In genomic region chr12:11336845-11337244, GRCm38 (mm10) we compare ENCODE assay signal across 8 mouse cellular contexts.
A peak's percentile ranks its signal among the peaks of the same experiment; 100 is the strongest.
DNase-seq lines count a peak whose midpoint lies in the region; ATAC-seq and TF ChIP-seq lines count a peak whose summit lies in the region.
"Had no signal": no experiment of that assay in that cellular context is flagged by ENCODE, and none has a peak within 500 bp of the region (broad histone marks: within the 10 kb centered on the region; RNA-seq: fewer than 3 reads in every experiment).

No protein-coding gene starts in this region.

- H3K9me3 ChIP-seq in ES-E14 (ENCODE audit: control insufficient read depth, insufficient read depth, low read depth, low read length), result no peaks in the 10 kb centered on the region
- no peaks in the 10 kb centered on the region for H3K9me3 ChIP-seq in kidney, postnatal 0 days (replicated peaks; ENCODE audit: low read length)
- H3K9me3 ChIP-seq: midbrain, embryonic 12.5 days had no signal

- no peak overlapping the region for H3K4me3 ChIP-seq in ES-E14 (ENCODE audit: insufficient read depth in 1 of 2, low read depth in 1 of 2, low read length in 2 of 2, poor library complexity in 1 of 2, severe bottlenecking in 1 of 2)
- no peak overlapping the region for H3K4me3 ChIP-seq in kidney, postnatal 0 days (replicated peaks; ENCODE audit: low read depth, low read length)
- H3K4me3 ChIP-seq: midbrain, embryonic 12.5 days had no signal

- in situ Hi-C loops in ES-E14 (cut with MboI; ENCODE audit: low sequenced_read_pairs in 2 of 2, unreplicated experiment in 2 of 2), result no loop called here

- DNase-seq in layer of hippocampus, adult 11-12 months (ENCODE audit: low spot score), result peak; percentile 54
- no peak for DNase-seq in layer of hippocampus, adult 9-10 months (ENCODE audit: low spot score)
- peak; percentile 32 for DNase-seq in CD4-positive helper T cell, adult 2 months (ENCODE audit: low read depth, low spot score)
- peak; percentile 30 for DNase-seq in ES-E14 (ENCODE audit: low read depth, low spot score)
- peak; percentile 33 to 68 for DNase-seq in cerebellum, postnatal 25 days
- peak; percentile 73 for DNase-seq in kidney, postnatal 0 days (ENCODE audit: low spot score)
- DNase-seq in mesoderm, embryonic 11.5 days (ENCODE audit: low read depth, low spot score), result peak; percentile 61

- H3K27me3 ChIP-seq in kidney, postnatal 0 days (ENCODE audit: insufficient read depth, low read length), result no peaks in the 10 kb centered on the region
- H3K27me3 ChIP-seq: midbrain, embryonic 12.5 days had no signal

- WGBS in kidney, postnatal 0 days, result 41% methylated on average over 4 of the region's 4 CpGs

- peak; percentile 87 for TF ChIP-seq CTCF in kidney, postnatal 0 days (IDR thresholded peaks at IDR 0.05; ENCODE audit: low read depth)

- H3K9ac ChIP-seq in ES-E14 (ENCODE audit: insufficient read depth, low read depth, low read length, poor library complexity, severe bottlenecking), result no peak overlapping the region
- H3K9ac ChIP-seq in kidney, postnatal 0 days (ENCODE audit: low read depth, low read length), result no peak overlapping the region
- H3K9ac ChIP-seq: midbrain, embryonic 12.5 days had no signal

- H3K4me2 ChIP-seq in kidney, postnatal 0 days (ENCODE audit: low read length), result no peak overlapping the region
- H3K4me2 ChIP-seq: midbrain, embryonic 12.5 days had no signal

- ATAC-seq in kidney, postnatal 0 days (replicated peaks; ENCODE audit: low FRiP score, low read depth), result no peak

- no peaks in the 10 kb centered on the region for H3K4me1 ChIP-seq in ES-E14 (ENCODE audit: control insufficient read depth in 2 of 2, insufficient read depth in 2 of 2, low read length in 2 of 2, poor library complexity in 1 of 2)
- no peaks in the 10 kb centered on the region for H3K4me1 ChIP-seq in kidney, postnatal 0 days (replicated peaks; ENCODE audit: insufficient read depth, low read length)
- H3K4me1 ChIP-seq: midbrain, embryonic 12.5 days had no signal

- H3K27ac ChIP-seq in ES-E14 (ENCODE audit: insufficient read depth, low read depth, low read length, poor library complexity, severe bottlenecking), result no peak overlapping the region
- no peak overlapping the region for H3K27ac ChIP-seq in kidney, postnatal 0 days
- H3K27ac ChIP-seq: midbrain, embryonic 12.5 days had no signal

- H3K36me3 ChIP-seq in ES-E14 (ENCODE audit: control insufficient read depth, insufficient read depth, low read length, poor library complexity, severe bottlenecking), result no peaks in the 10 kb centered on the region
- H3K36me3 ChIP-seq in kidney, postnatal 0 days (ENCODE audit: insufficient read depth, low read length), result no peaks in the 10 kb centered on the region
- H3K36me3 ChIP-seq: midbrain, embryonic 12.5 days had no signal

TF ChIP-seq in ES-E14, 5 proteins besides CTCF, POLR2A, EP300 and RAD21:
- TF ChIP-seq ZNF384 (IDR thresholded peaks at IDR 0.05; ENCODE audit: low read depth, low read length) (no peak), ZC3H11A (IDR thresholded peaks at IDR 0.05; ENCODE audit: borderline replicate concordance, low read depth, low read length) (peak; percentile 79)
